Mouse (Mus musculus) midbrain, embryonic 13.5 days (tissue): Measurements from ENCODE around the gene Ppp1r18. TPM values are rescaled to one million over a fixed set of nuclear protein-coding genes. Genes with fewer than 3 reads are reported as not detected.

ENCODE experiments used
- ATAC-seq: fragments of 200-750 bp; cut with Nextera tagmentation; 2 replicates; pipeline ENCODE4 v1.8.0; 2017; ENCODE audit warnings: mild to moderate bottlenecking, moderate TSS enrichment, moderate library complexity
- H3K27ac ChIP-seq: fragments of 300-500 bp; sonication (generic); 2 replicates; pipeline ENCODE4 v1.5.1; 2015; ENCODE audit warnings: inconsistent platforms, mild to moderate bottlenecking, moderate library complexity
- H3K27me3 ChIP-seq: fragments of 300-500 bp; sonication (generic); 2 replicates; pipeline ENCODE4 v1.6.1; 2015; ENCODE audit warnings: mild to moderate bottlenecking, inconsistent platforms
- H3K36me3 ChIP-seq: fragments of 300-500 bp; sonication (generic); 2 replicates; pipeline ENCODE4 v1.6.1; 2015; ENCODE audit warnings: mild to moderate bottlenecking, inconsistent platforms
- H3K4me1 ChIP-seq: fragments of 300-500 bp; sonication (generic); replicated peaks from 2 replicates; pipeline ENCODE4 v1.6.1; 2015; ENCODE audit warnings: inconsistent platforms
- H3K4me2 ChIP-seq: fragments of 300-500 bp; sonication (generic); replicated peaks from 2 replicates; pipeline ENCODE4 v1.6.1; 2015; ENCODE audit warnings: moderate library complexity, mild to moderate bottlenecking, inconsistent platforms
- H3K4me3 ChIP-seq: fragments of 300-500 bp; sonication (generic); replicated peaks from 2 replicates; pipeline ENCODE4 v1.5.1; 2015; ENCODE audit warnings: mild to moderate bottlenecking, inconsistent platforms
- H3K9ac ChIP-seq: fragments of 300-500 bp; sonication (generic); replicated peaks from 2 replicates; pipeline ENCODE4 v1.6.1; 2015; ENCODE audit warnings: mild to moderate bottlenecking, inconsistent platforms
- H3K9me3 ChIP-seq: fragments of 300-500 bp; sonication (generic); 2 replicates; pipeline ENCODE4 v1.6.1; 2016; ENCODE audit warnings: mild to moderate bottlenecking, inconsistent platforms
- WGBS: fragments of 180-500 bp; shearing (Covaris S2); methylation state at CpG from one replicate; pipeline ENCODE4 v1.1.7; 2015; 5-methylcytosine and 5-hydroxymethylcytosine counted together
- polyA plus RNA-seq: library from polyadenylated mRNA; unstranded; fragments of >200 nt; fragmentation: Nextera tagmentation; extraction: Ambion mirVana; gene quantifications from 2 replicates; pipeline ENCODE4 v1.2.1, GENCODE M21; 2015

The Ppp1r18 gene
- polyA plus RNA-seq, 1 experiment from 2014 or later: 27.4 TPM

GRCm38 (mm10) chr17:35874721-35875120, 9.3 kb downstream of the Ppp1r18 start:
- Histone ChIP-seq H3K27me3 (no peaks in the 10 kb centered on the region), H3K36me3 (peaks cover 41% of the 10 kb centered on the region), H3K27ac (no peak overlapping the region), H3K4me2 (no peak overlapping the region), H3K4me3 (no peak overlapping the region), H3K4me1 (peaks cover 45% of the 10 kb centered on the region), H3K9ac (no peak overlapping the region), H3K9me3 (no peaks in the 10 kb centered on the region)
- WGBS: 91% methylated on average over 6 of the region's 6 CpGs
- ATAC-seq: no peak

- 5% methylated on average over 66 of the region's 66 CpGs for WGBS
- peak within 1 kb of the TSS; percentile 95 for H3K9ac ChIP-seq
- peak; percentile 94 for ATAC-seq
- H3K4me1 ChIP-seq: peaks cover 18% of the 10 kb centered on the region
- H3K36me3 ChIP-seq: peaks cover 50% of the 10 kb centered on the region
- no peaks in the 10 kb centered on the region for H3K9me3 ChIP-seq
- peak within 1 kb of the TSS; percentile 95 for H3K4me3 ChIP-seq
- peak within 1 kb of the TSS; percentile 77 for H3K27ac ChIP-seq
- H3K27me3 ChIP-seq: no peaks in the 10 kb centered on the region
- H3K4me2 ChIP-seq: peak within 1 kb of the TSS; percentile 90
These were observed 14.1 kb downstream of the Ppp1r18 start, which contains the start of gene Dhx16 for GRCm38 (mm10) chr17:35879245-35880057. Gene Dhx16, plus strand, starts transcription at chr17:35879819.

- Histone ChIP-seq H3K4me3 (no peak overlapping the region), H3K9ac (no peak overlapping the region), H3K36me3 (peaks cover 64% of the 10 kb centered on the region), H3K4me2 (no peak overlapping the region), H3K27me3 (no peaks in the 10 kb centered on the region), H3K27ac (no peak overlapping the region), H3K4me1 (peaks cover 18% of the 10 kb centered on the region), H3K9me3 (no peaks in the 10 kb centered on the region)
- no peak for ATAC-seq
- WGBS: 93% methylated on average over 17 of the region's 17 CpGs
These were observed 17.5 kb downstream of the Ppp1r18 start for GRCm38 (mm10) chr17:35882924-35883323.

- Histone ChIP-seq H3K9ac (no peak overlapping the region), H3K27ac (no peak overlapping the region), H3K36me3 (peaks cover 73% of the 10 kb centered on the region), H3K27me3 (no peaks in the 10 kb centered on the region), H3K4me3 (no peak overlapping the region), H3K4me1 (peaks cover 18% of the 10 kb centered on the region), H3K4me2 (no peak overlapping the region), H3K9me3 (no peaks in the 10 kb centered on the region)
- ATAC-seq: no peak
- WGBS: 98% methylated on average over 14 of the region's 14 CpGs
These were observed 18.4 kb downstream of the Ppp1r18 start for GRCm38 (mm10) chr17:35883777-35884176.

GRCm38 (mm10) chr17:35887725-35888124, 22.3 kb downstream of the Ppp1r18 start:
- 91% methylated on average over 11 of the region's 17 CpGs for WGBS

GRCm38 (mm10) chr17:35896781-35897643, 31.6 kb downstream of the Ppp1r18 start, which contains the start of gene 2310061I04Rik:
Gene 2310061I04Rik, minus strand, starts transcription at chr17:35897431.
- H3K4me1 ChIP-seq: peaks cover 23% of the 10 kb centered on the region
- WGBS: under 1% methylated on average over 80 of the region's 86 CpGs
- no peaks in the 10 kb centered on the region for H3K27me3 ChIP-seq
- peak; percentile 94 for ATAC-seq
- H3K27ac ChIP-seq: peak within 1 kb of the TSS; percentile 93
- H3K4me2 ChIP-seq: peak within 1 kb of the TSS; percentile 100
- H3K36me3 ChIP-seq: peaks cover 69% of the 10 kb centered on the region
- H3K9me3 ChIP-seq: no peaks in the 10 kb centered on the region
- H3K9ac ChIP-seq: peak within 1 kb of the TSS; percentile 93
- H3K4me3 ChIP-seq: peak within 1 kb of the TSS; percentile 80

More at GRCm38 (mm10) chr17:35887725-35888124, 22.3 kb downstream of the Ppp1r18 start:
- Histone ChIP-seq H3K4me2 (no peak overlapping the region), H3K9ac (no peak overlapping the region), H3K9me3 (no peaks in the 10 kb centered on the region), H3K36me3 (peaks cover 96% of the 10 kb centered on the region), H3K4me1 (no peaks in the 10 kb centered on the region), H3K27ac (no peak overlapping the region), H3K4me3 (no peak overlapping the region), H3K27me3 (no peaks in the 10 kb centered on the region)
- no peak for ATAC-seq

- H3K36me3 ChIP-seq: peaks cover 69% of the 10 kb centered on the region
- peaks cover 23% of the 10 kb centered on the region for H3K4me1 ChIP-seq
- 49% methylated on average over 23 of the region's 23 CpGs for WGBS
- no peaks in the 10 kb centered on the region for H3K9me3 ChIP-seq
- ATAC-seq: peak; percentile 62
- no peaks in the 10 kb centered on the region for H3K27me3 ChIP-seq
- H3K27ac ChIP-seq: peak overlapping the region; percentile 93
- H3K9ac ChIP-seq: peak overlapping the region; percentile 93
- H3K4me3 ChIP-seq: peak overlapping the region; percentile 80
- peak overlapping the region; percentile 100 for H3K4me2 ChIP-seq
These were observed 32.5 kb downstream of the Ppp1r18 start for GRCm38 (mm10) chr17:35897644-35898573.

GRCm38 (mm10) chr17:35900636-35901035, 35.2 kb downstream of the Ppp1r18 start:
- Histone ChIP-seq H3K36me3 (peaks cover 78% of the 10 kb centered on the region), H3K27ac (no peak overlapping the region), H3K27me3 (no peaks in the 10 kb centered on the region), H3K4me2 (no peak overlapping the region), H3K4me1 (peaks cover 21% of the 10 kb centered on the region), H3K9me3 (no peaks in the 10 kb centered on the region), H3K9ac (no peak overlapping the region), H3K4me3 (no peak overlapping the region)
- ATAC-seq: no peak
- 90% methylated on average over 3 of the region's 3 CpGs for WGBS

GRCm38 (mm10) chr17:35903343-35903991, 38.1 kb downstream of the Ppp1r18 start:
- Histone ChIP-seq H3K9ac (no peak overlapping the region), H3K9me3 (no peaks in the 10 kb centered on the region), H3K27ac (no peak overlapping the region), H3K4me2 (no peak overlapping the region), H3K4me1 (peaks cover 8% of the 10 kb centered on the region), H3K27me3 (no peaks in the 10 kb centered on the region), H3K4me3 (no peak overlapping the region), H3K36me3 (peaks cover 94% of the 10 kb centered on the region)
- no peak for ATAC-seq
- 96% methylated on average over 9 of the region's 9 CpGs for WGBS

GRCm38 (mm10) chr17:35903992-35904355, 38.6 kb downstream of the Ppp1r18 start:
- no peak overlapping the region for H3K9ac ChIP-seq
- peaks cover 91% of the 10 kb centered on the region for H3K36me3 ChIP-seq
- ATAC-seq: no peak
- no peaks in the 10 kb centered on the region for H3K27me3 ChIP-seq
- H3K9me3 ChIP-seq: no peaks in the 10 kb centered on the region
- peaks cover 13% of the 10 kb centered on the region for H3K4me1 ChIP-seq
- H3K4me3 ChIP-seq: no peak overlapping the region
- WGBS: 94% methylated on average over 4 of the region's 4 CpGs
- H3K27ac ChIP-seq: no peak overlapping the region
- H3K4me2 ChIP-seq: no peak overlapping the region

- Histone ChIP-seq H3K27ac (no peak overlapping the region), H3K9me3 (no peaks in the 10 kb centered on the region), H3K4me1 (peaks cover 20% of the 10 kb centered on the region), H3K4me2 (no peak overlapping the region), H3K9ac (no peak overlapping the region), H3K36me3 (peaks cover 75% of the 10 kb centered on the region), H3K4me3 (no peak overlapping the region), H3K27me3 (no peaks in the 10 kb centered on the region)
- 100% methylated on average over 1 of the region's 1 CpGs for WGBS
- ATAC-seq: no peak
These were observed 40.2 kb downstream of the Ppp1r18 start for GRCm38 (mm10) chr17:35905587-35905986.
